Mouse (Mus musculus) intestine, embryonic 16.5 days (tissue): ENCODE data around the gene Theg. TPM values are rescaled to one million over a fixed set of nuclear protein-coding genes. Genes with fewer than 3 reads are reported as not detected.
A peak's percentile ranks its signal among the peaks of the same experiment; 100 is the strongest.

Experiments used
- ATAC-seq: fragments of 200-750 bp; cut with Nextera tagmentation; 2 replicates; pipeline ENCODE4 v1.8.0; 2017; ENCODE audit warnings: moderate TSS enrichment, moderate library complexity
- H3K27ac ChIP-seq: fragments of 300-500 bp; sonication (generic); 2 replicates; pipeline ENCODE4 v1.5.1; 2014; ENCODE audit warnings: mild to moderate bottlenecking, low read length
- H3K27me3 ChIP-seq: fragments of 300-500 bp; sonication (generic); replicated peaks from 2 replicates; pipeline ENCODE4 v1.6.1; 2014; ENCODE audit warnings: low read length, control low read depth, mixed read lengths; ENCODE audit not compliant: control insufficient read depth, insufficient read depth
- H3K36me3 ChIP-seq: fragments of 300-500 bp; sonication (generic); 2 replicates; pipeline ENCODE4 v1.6.1; 2014; ENCODE audit warnings: low read length, control low read depth; ENCODE audit not compliant: control insufficient read depth, insufficient read depth
- H3K4me1 ChIP-seq: fragments of 300-500 bp; sonication (generic); 2 replicates; pipeline ENCODE4 v1.6.1; 2014; ENCODE audit warnings: low read length, control low read depth, mixed read lengths; ENCODE audit not compliant: control insufficient read depth, insufficient read depth
- H3K4me2 ChIP-seq: fragments of 300-500 bp; sonication (generic); 2 replicates; pipeline ENCODE4 v1.6.1; 2014; ENCODE audit warnings: low read depth, low read length, control low read depth
- H3K4me3 ChIP-seq: fragments of 300-500 bp; sonication (generic); 2 replicates; pipeline ENCODE4 v1.5.1; 2014; ENCODE audit warnings: mild to moderate bottlenecking, low read length
- H3K9ac ChIP-seq: fragments of 300-500 bp; sonication (generic); 2 replicates; pipeline ENCODE4 v1.6.1; 2014; ENCODE audit warnings: low read depth, low read length
- H3K9me3 ChIP-seq: fragments of 300-500 bp; sonication (generic); 2 replicates; pipeline ENCODE4 v1.6.1; 2016; ENCODE audit warnings: low read length, control low read depth; ENCODE audit not compliant: control insufficient read depth
- WGBS: fragments of 180-500 bp; shearing (Covaris S2); extraction: QIAGEN DNeasy Blood & Tissue Kit; methylation state at CpG from one replicate; pipeline ENCODE4 v1.1.7; 2014; 5-methylcytosine and 5-hydroxymethylcytosine counted together
- polyA plus RNA-seq: library from polyadenylated mRNA; unstranded; fragments of >200 nt; fragmentation: Nextera tagmentation; extraction: Ambion mirVana; gene quantifications from 2 replicates; pipeline ENCODE4 v1.2.1, GENCODE M21; 2015

Gene Theg
- polyA plus RNA-seq, 1 experiment from 2014 or later, result not detected

GRCm38 (mm10) chr10:79615860-79616259 lies 28.7 kb upstream of the Theg start:
- Histone ChIP-seq H3K4me2 (no peak overlapping the region), H3K27me3 (peaks cover 21% of the 10 kb centered on the region), H3K9me3 (no peaks in the 10 kb centered on the region), H3K4me3 (no peak overlapping the region), H3K4me1 (peaks cover 12% of the 10 kb centered on the region), H3K36me3 (0 out of 2 replicates have a peak, but pooled peaks cover 3% of the 10 kb centered on the region), H3K9ac (no peak overlapping the region), H3K27ac (peak overlapping the region; percentile 23; the same call in 1 of the 2 replicates)
- 4% methylated on average over 8 of the region's 8 CpGs for WGBS
- peak; percentile 39 for ATAC-seq

GRCm38 (mm10) chr10:79614305-79614643 lies 27.1 kb upstream of the Theg start:
- peak overlapping the region; percentile 62 for H3K4me3 ChIP-seq
- H3K27ac ChIP-seq, result no peak overlapping the region
- 89% methylated on average over 1 of the region's 1 CpGs for WGBS
- no peak; the same call in 1 of the 2 replicates for ATAC-seq
- H3K27me3 ChIP-seq, result peaks cover 21% of the 10 kb centered on the region
- H3K9ac ChIP-seq, result no peak overlapping the region
- peaks cover 12% of the 10 kb centered on the region for H3K4me1 ChIP-seq
- no peaks in the 10 kb centered on the region for H3K36me3 ChIP-seq
- no peaks in the 10 kb centered on the region for H3K9me3 ChIP-seq
- H3K4me2 ChIP-seq, result peak overlapping the region; percentile 98

GRCm38 (mm10) chr10:79613578-79614304 lies 26.6 kb upstream of the Theg start, which contains the start of gene C2cd4c:
TSS of gene C2cd4c (minus strand) at chr10:79614025.
- Histone ChIP-seq H3K36me3 (no peaks in the 10 kb centered on the region), H3K27ac (no peak within 1 kb of the TSS), H3K9ac (peak within 1 kb of the TSS; percentile 70), H3K4me1 (peaks cover 12% of the 10 kb centered on the region), H3K27me3 (peaks cover 21% of the 10 kb centered on the region), H3K9me3 (no peaks in the 10 kb centered on the region), H3K4me2 (peak within 1 kb of the TSS; percentile 98), H3K4me3 (peak within 1 kb of the TSS; percentile 62)
- 1% methylated on average over 60 of the region's 60 CpGs for WGBS
- ATAC-seq, result peak; percentile 89

GRCm38 (mm10) chr10:79612192-79613135 lies 25.3 kb upstream of the Theg start:
- Histone ChIP-seq H3K9me3 (no peaks in the 10 kb centered on the region), H3K9ac (no peak overlapping the region; the same call in 1 of the 2 replicates), H3K36me3 (no peaks in the 10 kb centered on the region), H3K27me3 (peaks cover 23% of the 10 kb centered on the region), H3K4me1 (peaks cover 12% of the 10 kb centered on the region), H3K4me2 (peak overlapping the region; percentile 27; the same call in 1 of the 2 replicates), H3K4me3 (peak overlapping the region; percentile 12; the same call in 1 of the 2 replicates), H3K27ac (no peak overlapping the region)
- WGBS, result 23% methylated on average over 51 of the region's 51 CpGs
- ATAC-seq, result no peak

- H3K4me1 ChIP-seq, result peaks cover 12% of the 10 kb centered on the region
- H3K27ac ChIP-seq, result no peak overlapping the region
- H3K36me3 ChIP-seq, result no peaks in the 10 kb centered on the region
- H3K4me3 ChIP-seq, result no peak overlapping the region
- no peak overlapping the region for H3K4me2 ChIP-seq
- H3K9me3 ChIP-seq, result no peaks in the 10 kb centered on the region
- peaks cover 23% of the 10 kb centered on the region for H3K27me3 ChIP-seq
- H3K9ac ChIP-seq, result no peak overlapping the region
- ATAC-seq, result no peak
- 40% methylated on average over 5 of the region's 5 CpGs for WGBS
Measured at GRCm38 (mm10) chr10:79611296-79611695, 24.2 kb upstream of the Theg start.

GRCm38 (mm10) chr10:79609276-79609675 lies 22.1 kb upstream of the Theg start:
- H3K36me3 ChIP-seq, result no peaks in the 10 kb centered on the region

GRCm38 (mm10) chr10:79607892-79608291 lies 20.8 kb upstream of the Theg start:
- H3K9me3 ChIP-seq, result no peaks in the 10 kb centered on the region
- H3K4me3 ChIP-seq, result no peak overlapping the region
- no peak overlapping the region for H3K27ac ChIP-seq
- WGBS, result 40% methylated on average over 2 of the region's 2 CpGs
- no peak overlapping the region for H3K4me2 ChIP-seq
- ATAC-seq, result peak; percentile 43
- no peaks in the 10 kb centered on the region for H3K36me3 ChIP-seq
- peaks cover 7% of the 10 kb centered on the region for H3K4me1 ChIP-seq
- H3K27me3 ChIP-seq, result peaks cover 15% of the 10 kb centered on the region
- no peak overlapping the region for H3K9ac ChIP-seq

More at GRCm38 (mm10) chr10:79609276-79609675, 22.1 kb upstream of the Theg start:
- no peak for ATAC-seq
- H3K9me3 ChIP-seq, result no peaks in the 10 kb centered on the region
- no peak overlapping the region for H3K27ac ChIP-seq
- H3K9ac ChIP-seq, result no peak overlapping the region
- 81% methylated on average over 3 of the region's 3 CpGs for WGBS
- peaks cover 12% of the 10 kb centered on the region for H3K4me1 ChIP-seq
- H3K4me3 ChIP-seq, result no peak overlapping the region
- peaks cover 23% of the 10 kb centered on the region for H3K27me3 ChIP-seq
- no peak overlapping the region for H3K4me2 ChIP-seq

GRCm38 (mm10) chr10:79606537-79606936 lies 19.4 kb upstream of the Theg start:
- no peak for ATAC-seq
- Histone ChIP-seq H3K4me1 (no peaks in the 10 kb centered on the region), H3K27ac (no peak overlapping the region), H3K9ac (no peak overlapping the region), H3K9me3 (no peaks in the 10 kb centered on the region), H3K27me3 (0 out of 2 replicates have a peak, but pooled peaks cover 2% of the 10 kb centered on the region), H3K4me3 (no peak overlapping the region), H3K4me2 (no peak overlapping the region), H3K36me3 (no peaks in the 10 kb centered on the region)
- 70% methylated on average over 4 of the region's 4 CpGs for WGBS

- H3K27ac ChIP-seq, result no peak overlapping the region
- WGBS, result 76% methylated on average over 4 of the region's 4 CpGs
- no peaks in the 10 kb centered on the region for H3K9me3 ChIP-seq
- no peak overlapping the region for H3K4me3 ChIP-seq
- no peak overlapping the region for H3K9ac ChIP-seq
- no peaks in the 10 kb centered on the region for H3K27me3 ChIP-seq
- no peaks in the 10 kb centered on the region for H3K4me1 ChIP-seq
- H3K36me3 ChIP-seq, result no peaks in the 10 kb centered on the region
- no peak for ATAC-seq
- no peak overlapping the region for H3K4me2 ChIP-seq
Measured at GRCm38 (mm10) chr10:79597936-79598230, 10.8 kb upstream of the Theg start.
